Mouse (Mus musculus): ENCODE measurements around the gene Efr3b. TPM values are rescaled to one million over a fixed set of nuclear protein-coding genes. Genes with fewer than 3 reads are reported as not detected.
"Not testable (repeated sequence)": the region's sequence is repeated elsewhere in the genome, so short reads cannot be mapped to it uniquely, and the experiment has no call there.

Efr3b gene
- polyA plus RNA-seq, 1 experiment from 2014 or later: 3.1 TPM

- Histone ChIP-seq H3K36me3 (ENCODE audit: control insufficient read depth, insufficient read depth, low read length) (no peaks in the 10 kb centered on the region), H3K9ac (ENCODE audit: low read depth, low read length) (no peak overlapping the region), H3K9me3 (ENCODE audit: control insufficient read depth, low read length) (no peaks in the 10 kb centered on the region), H3K4me1 (ENCODE audit: control insufficient read depth, insufficient read depth, low read length) (0 out of 2 replicates have a peak, but pooled peaks cover 3% of the 10 kb centered on the region), H3K27ac (ENCODE audit: low read depth, low read length) (no peak overlapping the region), H3K4me3 (ENCODE audit: low read length) (no peak overlapping the region), H3K4me2 (replicated peaks; ENCODE audit: low read depth, low read length) (no peak overlapping the region), H3K27me3 (ENCODE audit: control insufficient read depth, insufficient read depth, low read length) (peaks cover 6% of the 10 kb centered on the region; the same call in 1 of the 2 replicates)
- ATAC-seq (ENCODE audit: low FRiP score, low TSS enrichment): no peak
- 15% methylated on average over 3 of the region's 3 CpGs for WGBS
Measured at GRCm38 (mm10) chr12:3956351-3956750, 82.4 kb downstream of the Efr3b start.

- Histone ChIP-seq H3K4me2 (replicated peaks; ENCODE audit: low read depth, low read length) (no peak overlapping the region), H3K9ac (ENCODE audit: low read depth, low read length) (no peak overlapping the region), H3K4me1 (ENCODE audit: control insufficient read depth, insufficient read depth, low read length) (no peaks in the 10 kb centered on the region), H3K27ac (ENCODE audit: low read depth, low read length) (no peak overlapping the region), H3K9me3 (ENCODE audit: control insufficient read depth, low read length) (no peaks in the 10 kb centered on the region), H3K4me3 (ENCODE audit: low read length) (no peak overlapping the region), H3K36me3 (ENCODE audit: control insufficient read depth, insufficient read depth, low read length) (no peaks in the 10 kb centered on the region), H3K27me3 (ENCODE audit: control insufficient read depth, insufficient read depth, low read length) (peaks cover 6% of the 10 kb centered on the region; the same call in 1 of the 2 replicates)
- ATAC-seq (ENCODE audit: low FRiP score, low TSS enrichment): no peak
- 27% methylated on average over 10 of the region's 10 CpGs for WGBS
Measured at GRCm38 (mm10) chr12:3955371-3955770, 83.3 kb downstream of the Efr3b start.

- Histone ChIP-seq H3K9me3 (ENCODE audit: control insufficient read depth, low read length) (no peaks in the 10 kb centered on the region), H3K36me3 (ENCODE audit: control insufficient read depth, insufficient read depth, low read length) (no peaks in the 10 kb centered on the region), H3K4me3 (ENCODE audit: low read length) (no peak within 1 kb of the TSS), H3K4me2 (replicated peaks; ENCODE audit: low read depth, low read length) (no peak within 1 kb of the TSS), H3K27me3 (ENCODE audit: control insufficient read depth, insufficient read depth, low read length) (peaks cover 6% of the 10 kb centered on the region; the same call in 1 of the 2 replicates), H3K4me1 (ENCODE audit: control insufficient read depth, insufficient read depth, low read length) (no peaks in the 10 kb centered on the region), H3K27ac (ENCODE audit: low read depth, low read length) (no peak within 1 kb of the TSS), H3K9ac (ENCODE audit: low read depth, low read length) (no peak within 1 kb of the TSS)
- WGBS: 21% methylated on average over 22 of the region's 22 CpGs
- no peak for ATAC-seq (ENCODE audit: low FRiP score, low TSS enrichment)
Measured at GRCm38 (mm10) chr12:3954651-3955050, 84.1 kb downstream of the Efr3b start, which contains the start of gene Pomc. Pomc (plus strand) TSS chr12:3954951.

DNA sequence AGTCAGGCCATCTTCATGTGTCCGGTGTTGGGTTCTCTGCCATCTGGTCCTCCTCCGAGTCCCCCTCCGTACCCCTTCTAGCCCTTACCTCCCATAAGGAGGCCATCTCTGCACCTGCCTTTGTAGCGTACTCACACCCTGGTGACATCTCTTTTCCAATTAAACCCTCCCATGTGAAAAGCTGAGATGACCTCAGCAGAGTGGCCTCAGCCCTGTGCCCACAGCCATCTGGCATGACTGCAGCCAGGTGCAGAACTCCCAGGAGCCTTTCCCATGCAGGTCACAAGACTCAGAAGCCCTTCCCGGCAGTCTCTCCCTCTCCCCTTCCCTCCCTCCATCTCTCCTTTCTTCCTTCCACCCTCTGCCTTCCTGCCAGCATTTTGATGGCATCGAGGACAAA lies 91.2 kb downstream of the Efr3b start:
- no peak for ATAC-seq (ENCODE audit: low FRiP score, low TSS enrichment)
- no peaks in the 10 kb centered on the region for H3K27me3 ChIP-seq (ENCODE audit: control insufficient read depth, insufficient read depth, low read length)
- WGBS: 67% methylated on average over 6 of the region's 6 CpGs

GRCm38 (mm10) chr12:3944454-3945073 lies 94.2 kb downstream of the Efr3b start:
- Histone ChIP-seq H3K27me3 (ENCODE audit: control insufficient read depth, insufficient read depth, low read length) (no peaks in the 10 kb centered on the region), H3K4me1 (ENCODE audit: control insufficient read depth, insufficient read depth, low read length) (no peaks in the 10 kb centered on the region), H3K4me3 (ENCODE audit: low read length) (no peak overlapping the region), H3K9me3 (ENCODE audit: control insufficient read depth, low read length) (no peaks in the 10 kb centered on the region), H3K27ac (ENCODE audit: low read depth, low read length) (no peak overlapping the region), H3K4me2 (replicated peaks; ENCODE audit: low read depth, low read length) (no peak overlapping the region), H3K36me3 (ENCODE audit: control insufficient read depth, insufficient read depth, low read length) (no peaks in the 10 kb centered on the region), H3K9ac (ENCODE audit: low read depth, low read length) (no peak overlapping the region)
- WGBS: 31% methylated on average over 4 of the region's 4 CpGs
- ATAC-seq (ENCODE audit: low FRiP score, low TSS enrichment): no peak

More for the DNA sequence above, 91.2 kb downstream of the Efr3b start:
- Histone ChIP-seq H3K9ac (ENCODE audit: low read depth, low read length) (no peak overlapping the region), H3K36me3 (ENCODE audit: control insufficient read depth, insufficient read depth, low read length) (no peaks in the 10 kb centered on the region), H3K4me2 (replicated peaks; ENCODE audit: low read depth, low read length) (no peak overlapping the region), H3K4me3 (ENCODE audit: low read length) (no peak overlapping the region), H3K9me3 (ENCODE audit: control insufficient read depth, low read length) (no peaks in the 10 kb centered on the region), H3K27ac (ENCODE audit: low read depth, low read length) (no peak overlapping the region), H3K4me1 (ENCODE audit: control insufficient read depth, insufficient read depth, low read length) (no peaks in the 10 kb centered on the region)

- H3K4me1 ChIP-seq (ENCODE audit: control insufficient read depth, insufficient read depth, low read length): no peaks in the 10 kb centered on the region
Measured at GRCm38 (mm10) chr12:3942026-3942425, 96.7 kb downstream of the Efr3b start.

GRCm38 (mm10) chr12:3930090-3930865 lies 108.4 kb downstream of the Efr3b start:
- H3K4me2 ChIP-seq (replicated peaks; ENCODE audit: low read depth, low read length); ATAC-seq (ENCODE audit: low FRiP score, low TSS enrichment); H3K9ac ChIP-seq (ENCODE audit: low read depth, low read length); H3K27ac ChIP-seq (ENCODE audit: low read depth, low read length); H3K9me3 ChIP-seq (ENCODE audit: control insufficient read depth, low read length); H3K36me3 ChIP-seq (ENCODE audit: control insufficient read depth, insufficient read depth, low read length); H3K4me1 ChIP-seq (ENCODE audit: control insufficient read depth, insufficient read depth, low read length); H3K4me3 ChIP-seq (ENCODE audit: low read length); H3K27me3 ChIP-seq (ENCODE audit: control insufficient read depth, insufficient read depth, low read length): not testable (repeated sequence)
- WGBS: 91% methylated on average over 33 of the region's 47 CpGs

More at GRCm38 (mm10) chr12:3942026-3942425, 96.7 kb downstream of the Efr3b start:
- H3K9ac ChIP-seq (ENCODE audit: low read depth, low read length): no peak overlapping the region
- no peak overlapping the region for H3K4me3 ChIP-seq (ENCODE audit: low read length)
- H3K27ac ChIP-seq (ENCODE audit: low read depth, low read length): no peak overlapping the region
- H3K4me2 ChIP-seq (replicated peaks; ENCODE audit: low read depth, low read length): no peak overlapping the region
- H3K27me3 ChIP-seq (ENCODE audit: control insufficient read depth, insufficient read depth, low read length): no peaks in the 10 kb centered on the region
- no peak for ATAC-seq (ENCODE audit: low FRiP score, low TSS enrichment)
- WGBS: 25% methylated on average over 11 of the region's 11 CpGs
- H3K36me3 ChIP-seq (ENCODE audit: control insufficient read depth, insufficient read depth, low read length): no peaks in the 10 kb centered on the region
- no peaks in the 10 kb centered on the region for H3K9me3 ChIP-seq (ENCODE audit: control insufficient read depth, low read length)

DNA sequence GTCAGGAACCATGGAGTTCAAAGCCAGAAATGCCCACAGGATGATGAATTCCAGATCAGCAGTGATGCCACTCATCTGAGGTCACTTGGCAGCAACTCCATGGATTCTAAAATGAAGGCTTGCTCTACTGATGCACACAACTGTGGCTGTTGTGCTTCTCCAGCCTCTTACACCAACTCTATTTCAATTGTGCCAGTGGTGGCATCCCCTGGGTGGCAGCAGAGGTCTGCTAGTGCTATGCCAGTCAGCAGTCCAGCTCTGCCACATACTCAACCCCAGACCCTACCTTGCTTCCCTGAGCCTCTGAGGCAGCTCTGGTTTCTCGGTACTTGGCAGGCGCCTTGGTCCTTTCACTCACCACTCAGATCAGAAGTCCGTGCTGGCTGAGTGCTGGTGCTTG lies 109.9 kb downstream of the Efr3b start:
- 77% methylated on average over 3 of the region's 3 CpGs for WGBS

DNA sequence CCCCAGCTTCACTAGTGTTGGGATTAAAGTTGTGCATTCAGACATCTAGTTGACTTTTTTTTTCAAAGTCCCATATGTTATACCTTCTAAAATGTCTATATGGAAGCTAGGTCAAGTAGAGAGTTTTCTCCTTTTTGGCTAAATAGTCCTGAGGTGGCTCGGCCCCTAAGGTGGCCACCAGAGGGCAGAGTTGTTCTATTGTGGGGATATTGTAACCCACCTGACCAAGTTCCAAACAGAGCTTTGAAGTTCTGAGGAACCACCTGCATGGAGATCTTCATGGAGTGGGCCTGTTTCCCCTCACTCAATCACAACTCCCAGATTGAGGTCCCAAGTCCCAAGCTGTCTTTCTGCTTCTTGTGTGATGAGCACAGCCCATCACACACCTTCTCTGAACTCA lies 112.6 kb downstream of the Efr3b start:
- WGBS: 6% methylated on average over 1 of the region's 1 CpGs
- Histone ChIP-seq H3K9me3 (ENCODE audit: control insufficient read depth, low read length) (no peaks in the 10 kb centered on the region), H3K27me3 (ENCODE audit: control insufficient read depth, insufficient read depth, low read length) (no peaks in the 10 kb centered on the region), H3K4me1 (ENCODE audit: control insufficient read depth, insufficient read depth, low read length) (no peaks in the 10 kb centered on the region), H3K9ac (ENCODE audit: low read depth, low read length) (no peak overlapping the region), H3K4me2 (replicated peaks; ENCODE audit: low read depth, low read length) (no peak overlapping the region), H3K36me3 (ENCODE audit: control insufficient read depth, insufficient read depth, low read length) (no peaks in the 10 kb centered on the region), H3K4me3 (ENCODE audit: low read length) (no peak overlapping the region), H3K27ac (ENCODE audit: low read depth, low read length) (no peak overlapping the region)
- peak; percentile 62; the same call in 1 of the 2 replicates for ATAC-seq (ENCODE audit: low FRiP score, low TSS enrichment)

More for the DNA sequence above, 109.9 kb downstream of the Efr3b start:
- Histone ChIP-seq H3K36me3 (ENCODE audit: control insufficient read depth, insufficient read depth, low read length) (no peaks in the 10 kb centered on the region), H3K27ac (ENCODE audit: low read depth, low read length) (no peak overlapping the region), H3K27me3 (ENCODE audit: control insufficient read depth, insufficient read depth, low read length) (no peaks in the 10 kb centered on the region), H3K4me1 (ENCODE audit: control insufficient read depth, insufficient read depth, low read length) (no peaks in the 10 kb centered on the region), H3K9me3 (ENCODE audit: control insufficient read depth, low read length) (no peaks in the 10 kb centered on the region), H3K4me3 (ENCODE audit: low read length) (no peak overlapping the region), H3K9ac (ENCODE audit: low read depth, low read length) (no peak overlapping the region), H3K4me2 (replicated peaks; ENCODE audit: low read depth, low read length) (no peak overlapping the region)
- ATAC-seq (ENCODE audit: low FRiP score, low TSS enrichment): no peak
